Mouse (Mus musculus) heart, postnatal 36 days (tissue): ENCODE data around the gene Plekhh2. TPM values are rescaled to one million over a fixed set of nuclear protein-coding genes. Genes with fewer than 3 reads are reported as not detected.

Source experiments
- DNase-seq, 2 experiments: peaks; one replicate each; pipeline ENCODE4 v3.0.0; 2021 to 2022
- intact Hi-C: fragments of 180-260 bp; cut with DNase I; formaldehyde crosslinking; loops from one replicate; pipeline ENCODE4 v1.15.1; 2025
- total RNA-seq, 2 experiments: library from RNA; stranded (reverse); gene quantifications; 2 replicates each; pipeline ENCODE4 v1.2.3; 2021

Plekhh2 gene
- total RNA-seq, 2 experiments from 2014 or later: 2.9 TPM

DNA sequence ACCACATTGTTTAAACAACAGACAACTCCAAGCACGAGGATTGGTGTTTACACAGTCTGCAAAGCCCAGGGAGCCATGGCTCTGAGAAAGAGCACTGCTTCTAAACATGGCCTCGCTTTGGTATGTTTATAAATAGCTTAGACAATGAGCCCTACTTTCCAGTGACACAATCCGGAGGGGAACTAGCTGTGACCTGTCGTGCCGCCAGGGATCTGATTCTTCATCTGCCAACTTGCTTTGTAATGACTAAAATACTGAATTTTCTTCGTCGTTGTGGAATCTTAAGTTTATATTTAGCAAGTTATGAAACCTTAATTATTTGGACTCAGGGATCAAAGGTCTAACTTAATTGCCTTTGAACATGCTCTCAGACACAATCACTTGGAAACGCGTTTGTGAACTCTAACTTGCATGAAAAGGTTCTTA, 91.5 kb downstream of the Plekhh2 start:
- no peak for DNase-seq
- intact Hi-C loops: no loop called here

DNA sequence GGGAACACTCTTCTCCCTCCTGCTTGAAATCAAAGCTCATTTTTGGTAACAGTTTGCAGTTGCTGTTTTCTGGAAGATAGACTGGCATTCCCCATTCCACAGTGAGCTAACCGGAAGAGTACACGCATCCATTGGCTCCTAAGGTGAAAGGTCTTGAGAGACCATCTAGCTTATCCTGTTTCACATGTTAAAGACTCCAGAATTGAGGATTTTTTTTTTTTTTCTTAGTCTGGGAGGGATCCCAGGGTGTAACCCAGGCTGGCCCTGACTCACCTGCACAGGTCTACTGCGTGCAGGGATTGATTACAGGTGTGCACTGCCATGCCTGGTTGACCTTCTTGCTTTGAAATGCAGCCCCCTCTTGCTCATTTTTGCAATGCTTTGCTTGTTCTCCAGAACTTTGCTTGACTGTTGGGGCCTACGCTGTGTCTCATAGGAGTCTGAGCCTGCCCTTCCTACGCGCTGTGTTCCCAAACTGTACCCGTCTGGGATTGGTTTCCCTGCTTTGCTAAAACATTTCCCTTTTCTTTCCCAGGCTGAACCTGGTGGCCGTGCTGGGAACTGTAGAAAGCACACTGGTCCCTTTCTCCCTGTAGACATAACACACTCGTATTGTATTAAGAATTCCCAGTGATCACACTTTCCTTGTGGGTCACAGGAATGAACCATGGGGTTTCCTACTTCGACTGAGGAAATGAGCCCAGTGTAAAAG, 92.2 kb downstream of the Plekhh2 start:
- no peak for DNase-seq
- intact Hi-C loops: no loop called here

DNA sequence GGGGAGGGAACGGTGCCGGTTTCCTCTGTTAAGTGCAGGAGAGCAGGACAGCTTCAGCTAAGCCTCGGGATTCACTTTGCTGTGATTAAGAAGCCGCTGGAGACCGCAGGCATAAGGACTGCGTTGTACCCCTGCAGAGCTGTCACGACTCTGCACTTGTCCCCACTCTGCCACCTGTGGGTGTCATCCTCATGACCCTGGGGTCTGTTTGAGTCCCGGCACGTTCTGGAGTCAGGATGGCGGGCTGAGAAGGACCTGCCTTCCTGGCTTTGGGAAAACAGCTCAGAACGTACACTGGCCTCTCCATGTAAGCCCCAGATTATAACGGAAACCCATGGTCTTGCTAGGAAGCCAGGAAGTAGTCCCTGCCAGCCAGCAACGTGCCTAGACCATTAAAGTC, 95.3 kb downstream of the Plekhh2 start:
- DNase-seq: no peak
- intact Hi-C loops: no loop called here

DNA sequence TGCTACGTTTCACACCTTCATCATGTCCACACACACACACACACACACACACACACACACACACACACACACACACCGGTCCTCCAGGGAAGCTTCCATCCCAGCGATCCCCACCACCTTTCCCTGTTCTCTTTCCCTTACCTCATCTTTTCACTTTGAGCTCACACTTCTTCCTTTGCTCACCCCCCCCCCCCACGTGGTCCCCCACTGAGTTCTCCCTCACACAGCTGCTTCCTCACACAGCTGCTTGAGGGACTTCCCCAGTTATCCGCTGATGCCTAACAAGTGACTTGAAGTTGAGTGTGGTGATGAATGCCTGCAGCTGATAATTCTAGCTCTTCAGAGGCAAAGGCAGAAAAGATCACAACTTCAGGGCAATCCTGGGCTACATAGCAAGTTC, 95.9 kb downstream of the Plekhh2 start:
- DNase-seq: no peak
- intact Hi-C loops: no loop called here

DNA sequence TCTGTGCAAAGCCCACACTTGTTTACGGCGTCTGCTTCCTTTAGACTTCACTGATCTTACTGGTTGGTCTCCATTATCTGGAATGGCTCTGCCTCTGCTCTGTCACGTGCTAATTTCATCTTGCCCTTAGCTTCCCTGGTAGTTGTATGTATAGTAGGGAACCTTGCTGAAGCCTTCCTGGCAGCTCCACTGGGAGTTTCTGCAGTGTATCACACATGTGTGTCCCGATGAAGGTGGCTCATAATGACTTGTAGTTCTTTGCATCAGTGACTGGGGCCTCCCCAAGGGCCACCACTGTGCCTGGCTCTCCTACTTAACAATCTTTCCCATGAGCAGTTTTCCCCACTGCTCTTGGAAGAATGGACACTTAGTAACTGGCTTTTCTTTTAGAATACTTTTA, 96.9 kb downstream of the Plekhh2 start:
- intact Hi-C loops: no loop called here
- DNase-seq: no peak

DNA sequence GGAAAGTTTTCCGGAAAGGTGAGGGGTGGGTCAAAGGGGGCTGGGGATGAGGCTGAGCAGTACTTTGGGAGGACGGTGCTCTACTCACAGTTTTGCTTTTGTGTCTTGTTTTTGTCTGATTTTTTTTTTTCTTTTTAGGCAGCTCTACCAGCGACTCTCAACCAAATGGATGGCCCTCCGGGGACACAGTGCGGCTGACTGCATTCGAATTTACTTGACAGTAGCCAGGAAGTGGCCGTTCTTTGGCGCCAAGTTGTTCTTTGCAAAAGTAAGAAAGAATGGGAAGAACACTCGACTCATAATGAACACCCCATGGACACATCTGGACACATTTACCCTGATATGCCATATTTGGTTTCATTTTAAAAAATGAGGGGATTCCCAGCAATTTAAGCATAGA, 99.8 kb downstream of the Plekhh2 start:
- intact Hi-C loops: no loop called here
- DNase-seq: no peak

DNA sequence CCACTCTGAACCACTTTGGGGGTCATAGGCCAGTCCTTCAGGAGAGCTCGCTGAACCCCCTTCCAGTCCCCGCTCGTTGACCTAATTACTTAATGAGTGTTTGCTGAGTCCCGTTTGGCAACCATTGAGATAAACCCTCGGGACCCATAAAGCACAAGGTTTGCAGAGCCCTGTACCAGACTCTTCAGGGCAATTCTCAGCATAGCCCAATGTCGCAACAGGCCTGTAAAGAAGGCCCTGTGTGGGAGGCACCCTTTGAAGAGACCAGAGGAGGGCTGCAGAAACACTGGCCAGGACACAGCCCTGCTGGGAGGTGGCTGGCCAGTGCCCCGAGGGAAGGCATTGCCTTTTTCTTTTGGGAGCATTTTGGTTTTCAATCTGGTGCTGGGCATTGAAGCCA, 100.3 kb downstream of the Plekhh2 start:
- no peak for DNase-seq
- intact Hi-C loops: no loop called here

DNA sequence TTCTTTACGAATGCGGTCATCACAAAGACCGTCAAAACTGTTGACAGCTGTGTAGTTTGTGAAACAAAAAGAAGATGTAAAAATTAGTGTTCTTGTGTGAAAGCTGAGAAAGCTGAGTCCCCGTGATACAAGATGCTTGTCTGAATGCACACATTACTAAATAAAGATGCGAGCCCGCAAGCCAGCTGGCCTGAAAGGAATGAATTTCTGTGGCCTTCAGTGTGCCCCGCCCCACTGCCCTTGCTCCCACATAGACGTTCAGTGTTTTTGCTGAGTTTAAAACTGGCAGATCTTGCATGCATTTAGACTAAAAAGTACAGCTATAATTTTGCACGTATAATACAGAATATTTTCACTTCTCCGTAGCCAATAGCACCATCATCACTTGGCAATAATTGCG, 104.1 kb downstream of the Plekhh2 start:
- DNase-seq: no peak
- intact Hi-C loops: no loop called here

DNA sequence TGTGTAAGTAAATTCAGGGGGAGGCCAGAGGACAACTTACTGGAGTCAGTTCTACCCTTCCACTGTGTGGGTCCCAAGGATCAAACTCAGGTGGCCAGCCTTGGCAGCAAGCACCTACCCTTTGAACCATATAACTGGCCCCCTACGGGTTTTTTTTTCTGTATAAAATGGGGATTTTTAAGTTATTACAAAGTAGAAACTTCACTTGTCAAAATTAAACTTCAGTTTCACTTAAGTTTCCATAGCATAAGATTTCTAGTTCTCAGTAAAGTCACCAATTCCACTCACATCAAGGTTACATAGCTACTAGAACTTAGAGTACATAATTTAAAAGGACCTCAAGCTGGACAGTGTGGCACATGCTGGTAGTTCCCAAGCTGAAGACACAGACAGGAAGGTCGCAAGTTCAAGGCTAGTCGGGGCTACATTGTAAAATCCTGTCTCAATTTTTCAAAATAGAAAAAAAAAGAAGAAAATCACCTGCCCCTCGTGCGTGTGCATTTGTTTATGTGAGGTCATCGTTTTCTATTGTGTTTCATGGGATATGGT, 104.9 kb downstream of the Plekhh2 start:
- DNase-seq: no peak
- intact Hi-C loops: no loop called here

DNA sequence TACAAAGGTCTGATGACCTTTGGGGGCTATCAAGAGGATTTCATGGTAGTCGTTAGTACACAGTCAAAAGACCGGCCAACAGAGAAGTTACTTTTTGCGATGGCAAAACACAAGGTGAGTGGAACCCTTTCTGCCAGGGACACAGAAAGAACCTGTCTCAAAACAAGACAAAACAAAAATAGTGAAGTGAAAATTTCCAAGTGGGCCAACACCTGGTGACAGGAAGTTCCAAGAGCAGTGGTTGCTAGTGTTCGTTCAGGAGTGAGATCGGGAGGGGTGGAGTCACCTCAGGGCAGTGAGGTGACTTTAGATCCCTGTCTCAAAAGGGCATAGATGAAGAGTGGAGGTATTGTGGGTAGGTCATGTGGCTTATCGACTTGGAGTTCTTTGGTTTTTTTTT, 106.3 kb downstream of the Plekhh2 start:
- no peak for DNase-seq
- intact Hi-C loops: no loop called here

DNA sequence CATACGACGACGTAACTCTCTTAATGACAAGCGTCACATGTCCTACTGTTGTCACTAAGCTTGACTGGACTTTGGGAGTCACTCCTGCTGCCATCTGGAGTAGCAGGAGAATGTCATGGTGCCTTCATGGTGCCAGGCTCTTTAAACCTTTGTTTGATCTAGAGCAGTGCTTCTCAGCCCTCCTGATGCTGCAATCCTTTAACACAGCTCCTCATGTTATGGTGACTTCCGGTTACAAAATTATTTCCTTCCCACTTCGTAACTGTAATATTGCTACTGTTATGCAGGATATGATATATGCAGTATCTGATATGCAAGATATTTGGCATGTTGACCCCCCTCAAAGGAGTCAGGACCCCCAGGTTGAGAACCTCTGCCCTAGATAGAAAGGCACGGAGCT, 107.4 kb downstream of the Plekhh2 start:
- intact Hi-C loops: no loop called here
- no peak for DNase-seq

DNA sequence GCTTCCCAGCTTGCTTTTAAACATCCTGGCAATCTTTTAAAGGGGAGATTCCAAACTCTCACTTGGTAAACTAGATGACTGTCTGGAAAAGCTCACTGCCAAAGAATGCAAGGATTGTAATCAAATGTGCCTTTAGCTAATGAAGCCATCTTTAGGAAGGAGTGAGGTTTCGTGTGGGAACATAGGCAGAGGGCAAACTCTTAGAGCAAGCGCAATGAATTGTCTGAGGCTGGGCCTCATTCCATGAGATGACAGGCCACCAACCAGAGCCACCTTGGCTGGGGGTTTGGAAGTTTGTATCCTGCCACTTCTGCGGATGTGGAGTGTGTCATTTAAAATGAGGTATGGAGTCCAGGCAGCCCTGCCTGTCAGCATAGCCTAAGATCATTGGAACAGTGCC, 108.4 kb downstream of the Plekhh2 start:
- no peak for DNase-seq
- intact Hi-C loops: no loop called here

DNA sequence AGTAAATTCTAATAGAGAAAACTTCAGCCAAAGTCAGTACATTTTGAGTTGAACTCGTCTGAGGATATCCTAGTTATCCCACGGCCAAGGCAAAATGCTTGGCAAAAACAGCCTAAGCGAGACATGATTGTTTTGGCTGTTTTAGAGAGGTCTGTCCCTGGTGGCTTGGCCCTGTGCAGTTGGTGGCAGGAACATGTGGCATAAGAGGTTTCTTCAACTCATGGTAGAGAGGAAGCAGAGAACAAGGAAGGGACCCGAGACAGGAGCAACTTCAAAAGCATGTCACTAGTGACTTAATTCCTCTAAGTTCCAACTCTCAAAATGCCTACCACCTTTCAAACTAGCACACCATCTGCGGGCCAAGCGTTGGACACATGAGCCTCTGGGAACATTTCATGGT, 108.9 kb downstream of the Plekhh2 start:
- intact Hi-C loops: no loop called here
- DNase-seq: no peak

DNA sequence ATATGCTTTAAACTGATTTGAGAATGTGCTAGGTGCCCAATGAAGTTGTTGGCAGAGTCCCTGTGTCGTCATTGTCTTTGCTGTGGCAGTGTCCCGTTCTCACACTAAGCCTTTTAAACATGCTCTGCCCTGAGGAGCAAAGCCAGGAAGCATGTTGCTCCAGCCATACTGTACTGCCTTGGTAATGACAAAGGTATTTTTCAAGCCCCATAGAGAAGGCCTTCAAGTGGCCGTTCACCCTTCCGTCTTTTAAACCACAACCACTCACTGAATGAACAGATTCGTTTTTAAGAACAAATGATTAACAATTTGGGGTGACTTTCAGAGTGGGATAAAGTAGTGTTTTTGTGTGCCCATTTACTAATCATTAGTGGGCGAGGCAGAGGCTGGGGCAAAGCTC, 109.5 kb downstream of the Plekhh2 start:
- DNase-seq: no peak
- intact Hi-C loops: no loop called here

DNA sequence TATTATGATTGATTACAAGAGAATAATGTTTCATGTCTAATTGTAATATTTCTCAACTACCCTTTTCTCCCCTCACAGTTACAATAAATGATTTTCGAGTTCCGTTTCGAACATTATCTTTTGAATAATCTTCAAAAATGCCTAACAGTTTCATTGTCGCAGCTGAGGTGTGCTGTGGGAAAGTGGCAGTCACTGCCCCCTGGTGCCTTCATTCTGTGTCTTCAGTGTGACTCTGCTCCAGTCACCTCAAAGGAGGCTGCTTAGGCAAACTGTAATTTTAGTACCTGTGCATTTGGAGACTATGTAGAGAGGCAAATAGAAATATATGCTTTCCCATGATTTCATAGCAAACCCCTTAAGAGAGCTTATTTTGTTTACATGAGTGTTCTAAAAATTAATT, 110.3 kb downstream of the Plekhh2 start:
- no peak for DNase-seq
- intact Hi-C loops: no loop called here

DNA sequence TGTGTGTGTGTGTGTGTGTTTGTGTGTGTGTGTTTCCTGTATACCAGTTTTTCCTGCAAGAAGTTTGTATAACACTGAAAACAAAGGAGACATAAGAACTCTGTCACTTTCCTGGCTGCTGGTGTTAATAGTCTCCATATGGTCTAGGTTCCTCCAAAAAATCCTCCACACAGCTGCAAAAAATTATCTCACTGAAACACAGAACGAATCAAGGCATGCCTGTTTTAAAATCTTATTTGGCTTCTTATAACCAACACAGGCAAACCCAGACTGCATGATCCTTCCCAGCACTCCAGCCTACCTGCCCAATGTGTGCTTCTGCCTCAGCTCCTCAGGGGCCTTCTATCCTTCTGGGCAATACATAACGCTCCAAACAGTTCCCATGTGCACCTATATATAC, 111.2 kb downstream of the Plekhh2 start:
- no peak for DNase-seq
- intact Hi-C loops: no loop called here

DNA sequence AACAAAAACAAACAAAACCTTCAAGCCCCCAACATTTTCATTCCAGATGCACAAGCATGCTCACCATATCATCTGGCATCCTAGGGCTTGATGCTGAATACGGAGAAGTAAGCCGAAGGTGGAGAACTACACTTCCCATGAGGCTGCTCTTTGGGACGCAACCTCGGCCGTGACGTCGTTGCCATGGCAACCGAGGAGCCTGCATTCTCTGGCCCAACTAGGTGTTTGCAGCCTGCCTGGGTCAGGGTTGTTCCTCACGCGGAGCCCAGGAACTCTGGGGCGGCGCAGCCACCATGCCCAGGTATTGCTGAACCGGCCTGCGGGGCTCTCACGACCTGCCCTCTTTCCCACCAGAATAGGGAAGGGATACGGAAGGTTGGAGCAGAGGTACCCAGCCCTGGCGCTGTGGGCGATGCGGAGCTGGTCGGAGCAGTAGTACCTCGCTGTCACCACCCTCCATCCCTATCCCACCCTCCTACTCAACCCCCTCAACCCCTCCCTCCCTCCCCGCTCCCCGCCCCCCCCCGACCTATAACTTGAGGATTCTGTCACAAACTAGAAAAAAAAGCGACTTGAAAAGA, 114.7 kb downstream of the Plekhh2 start, which contains the start of gene Dync2li1:
Gene Dync2li1 (plus strand): TSS at position 221 of the 581 bp plus-strand sequence.
- intact Hi-C loops: no loop called here
- DNase-seq: peak; percentile 81 to 84

DNA sequence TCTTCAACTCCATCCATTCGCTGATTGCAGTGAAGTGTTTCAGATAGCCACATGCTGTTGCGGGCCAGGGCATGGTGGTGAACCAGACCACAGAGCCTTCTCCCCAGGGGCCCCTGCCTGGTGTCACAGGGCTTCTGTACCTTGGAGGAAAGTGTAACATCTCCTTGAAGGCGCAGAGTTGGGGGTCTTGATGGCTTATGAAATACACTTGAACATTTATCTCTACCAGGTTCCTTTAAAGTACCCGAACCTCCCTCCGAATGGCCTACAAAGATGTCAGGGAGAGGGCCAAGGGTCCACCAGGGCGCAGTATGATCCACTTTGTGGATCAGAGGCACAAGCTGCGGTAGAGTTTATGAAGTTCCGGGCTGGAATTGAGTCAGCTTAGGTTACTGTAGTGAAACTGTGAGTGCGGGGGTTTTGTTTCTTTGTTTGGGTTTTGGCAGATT, 115.2 kb downstream of the Plekhh2 start:
- DNase-seq: no peak
- intact Hi-C loops: no loop called here

DNA sequence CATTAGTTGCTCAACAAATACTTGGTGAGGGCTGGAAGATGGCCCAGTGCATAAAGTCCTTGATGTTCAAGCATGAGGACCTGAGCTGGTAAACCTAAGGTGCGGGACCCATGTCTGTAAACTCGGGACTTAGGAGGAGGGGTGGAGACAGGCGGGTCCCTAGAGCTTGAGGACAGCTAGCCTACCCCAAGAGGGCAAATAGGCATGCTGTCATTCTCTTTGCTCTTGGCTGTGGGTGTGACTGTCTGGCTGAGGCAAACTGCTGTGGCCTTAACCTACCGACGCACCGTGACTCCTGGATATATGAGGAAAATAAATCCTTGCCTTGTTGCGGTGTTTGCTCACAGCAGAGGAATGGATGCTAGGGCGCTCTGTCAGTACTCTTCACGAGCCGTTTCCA, 116.0 kb downstream of the Plekhh2 start:
- DNase-seq: no peak
- intact Hi-C loops: no loop called here

DNA sequence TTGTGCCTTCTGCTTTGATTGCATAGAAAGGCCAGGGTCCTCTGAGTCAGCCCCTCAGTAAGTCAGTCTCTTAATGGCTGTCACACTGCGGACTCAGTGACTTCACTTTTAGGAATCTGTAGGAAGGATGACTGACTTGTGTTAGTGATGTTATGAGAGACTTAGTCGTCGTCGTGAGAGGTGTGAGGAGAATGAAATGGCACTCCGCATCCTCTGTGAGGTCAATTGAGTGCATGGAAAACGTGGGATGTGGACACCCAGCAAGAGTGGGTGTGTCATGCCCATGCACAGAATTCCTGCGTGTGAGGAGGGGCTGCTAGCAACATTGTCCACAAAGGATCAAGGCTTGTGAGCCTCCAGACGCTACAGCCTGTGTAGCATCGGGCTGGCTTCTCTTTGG, 116.9 kb downstream of the Plekhh2 start:
- intact Hi-C loops: no loop called here
- DNase-seq: no peak

DNA sequence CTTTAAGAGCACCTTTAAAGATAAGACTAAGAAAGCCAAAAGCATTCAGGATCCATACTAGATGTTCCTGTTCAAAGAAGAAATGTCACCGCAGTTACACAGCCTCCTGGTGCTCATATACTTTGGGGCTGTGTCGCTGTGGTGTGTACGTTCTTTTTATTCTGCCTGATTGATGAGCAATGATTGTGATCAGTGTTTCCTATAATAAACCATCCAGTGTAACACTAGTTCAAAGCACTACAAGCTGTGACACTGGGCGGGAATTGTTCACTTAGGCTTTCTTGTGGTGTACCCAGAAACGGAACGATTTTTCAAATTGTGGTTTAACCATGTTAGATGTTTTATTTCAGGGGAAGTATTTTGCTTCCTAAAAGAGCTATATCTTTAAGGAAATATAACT, 120.1 kb downstream of the Plekhh2 start:
- intact Hi-C loops: no loop called here
- no peak for DNase-seq

DNA sequence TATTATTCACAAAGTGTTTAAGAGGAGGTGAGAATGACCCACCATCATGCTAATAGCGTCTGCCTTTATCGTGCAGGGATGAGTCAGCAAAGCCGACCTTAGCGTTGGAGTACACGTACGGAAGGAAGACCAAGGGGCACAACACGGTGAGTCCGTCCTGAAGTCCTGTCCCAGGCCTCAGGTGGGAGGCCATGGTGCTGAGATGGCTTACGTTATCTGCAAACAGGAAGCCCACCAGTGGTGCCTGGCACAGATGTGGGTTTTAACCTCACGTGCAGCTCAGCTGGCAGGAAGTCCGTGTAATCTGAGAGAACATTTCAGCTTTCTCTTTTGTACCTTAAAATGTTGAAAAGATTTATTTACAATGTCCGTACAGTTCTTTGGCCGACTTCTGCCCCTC, 121.7 kb downstream of the Plekhh2 start:
- intact Hi-C loops: no loop called here
- no peak for DNase-seq
